Comparison of ENCODE assay signal across 28 mouse cellular contexts in genomic region chr7:84590622-84591021, GRCm38 (mm10).
"Had no signal": no experiment of that assay in that cellular context is flagged by ENCODE, and none has a peak within 500 bp of the region (broad histone marks: within the 10 kb centered on the region; RNA-seq: fewer than 3 reads in every experiment).

No protein-coding gene starts in this region.

- H3K36me3 ChIP-seq: heart, embryonic 12.5 days; heart, embryonic 13.5 days; heart, embryonic 15.5 days; hindbrain, embryonic 10.5 days; hindbrain, embryonic 12.5 days; hindbrain, embryonic 13.5 days; hindbrain, embryonic 15.5 days; intestine, embryonic 15.5 days; kidney, embryonic 15.5 days had no signal

- H3K27ac ChIP-seq: heart, embryonic 13.5 days; heart, embryonic 15.5 days; hindbrain, embryonic 10.5 days; hindbrain, embryonic 12.5 days; hindbrain, embryonic 13.5 days; hindbrain, embryonic 14.5 days; hindbrain, embryonic 15.5 days; hindbrain, postnatal 0 days; intestine, embryonic 15.5 days; kidney, embryonic 15.5 days; kidney, postnatal 0 days; layer of hippocampus, adult 2 months; left cerebral cortex, adult 2 months had no signal

- H3K27me3 ChIP-seq: heart, embryonic 12.5 days; heart, embryonic 13.5 days; heart, embryonic 15.5 days; hindbrain, embryonic 12.5 days; hindbrain, embryonic 13.5 days; hindbrain, embryonic 15.5 days; intestine, embryonic 15.5 days; kidney, embryonic 15.5 days had no signal

- H3K9me3 ChIP-seq: heart, embryonic 12.5 days; heart, embryonic 13.5 days; heart, embryonic 15.5 days; hindbrain, embryonic 10.5 days; hindbrain, embryonic 12.5 days; hindbrain, embryonic 13.5 days; hindbrain, embryonic 15.5 days; intestine, embryonic 15.5 days; kidney, embryonic 15.5 days had no signal

- H3K4me3 ChIP-seq: heart, embryonic 12.5 days; heart, embryonic 13.5 days; heart, embryonic 15.5 days; hindbrain, embryonic 10.5 days; hindbrain, embryonic 12.5 days; hindbrain, embryonic 13.5 days; hindbrain, embryonic 15.5 days; intestine, embryonic 15.5 days; kidney, embryonic 15.5 days; layer of hippocampus, adult 2 months; left cerebral cortex, adult 2 months had no signal

- H3K9ac ChIP-seq: heart, embryonic 12.5 days; heart, embryonic 13.5 days; heart, embryonic 15.5 days; hindbrain, embryonic 12.5 days; hindbrain, embryonic 13.5 days; hindbrain, embryonic 14.5 days; hindbrain, embryonic 15.5 days; intestine, embryonic 15.5 days; kidney, embryonic 15.5 days had no signal

- H3K4me2 ChIP-seq: heart, embryonic 11.5 days; heart, embryonic 12.5 days; heart, embryonic 13.5 days; heart, embryonic 15.5 days; hindbrain, embryonic 12.5 days; hindbrain, embryonic 13.5 days; hindbrain, embryonic 14.5 days; hindbrain, embryonic 15.5 days; intestine, embryonic 15.5 days; kidney, embryonic 15.5 days had no signal

- DNase-seq: heart, postnatal 10 days; heart, postnatal 14 days; heart, postnatal 36 days; heart, postnatal 4 days; kidney, adult 11 months; kidney, adult 2 months; kidney, adult 9 months; kidney, postnatal 10 days; kidney, postnatal 14 days; kidney, postnatal 25 days; kidney, postnatal 4 days; layer of hippocampus, adult 9-11 months; layer of hippocampus, postnatal 36 days had no signal

- H3K4me1 ChIP-seq: heart, embryonic 15.5 days; hindbrain, embryonic 13.5 days; intestine, embryonic 15.5 days had no signal
